Mouse (Mus musculus): ENCODE results near the gene Psmc5.

- TF ChIP-seq TCF12 (IDR thresholded peaks at IDR 0.05; ENCODE audit: insufficient read depth, poor library complexity, severe bottlenecking) (no peak), POLR2A (IDR thresholded peaks at IDR 0.05; ENCODE audit: insufficient read length, low read depth) (no peak), E2F4 (IDR thresholded peaks at IDR 0.05; ENCODE audit: insufficient read depth) (no peak), USF1 (IDR thresholded peaks at IDR 0.05; ENCODE audit: low read depth) (no peak), MYOD1 (IDR thresholded peaks at IDR 0.05; ENCODE audit: control insufficient read depth in 1 of 3, insufficient read length in 2 of 3, low read depth in 2 of 3) (no peak), CEBPB (IDR thresholded peaks at IDR 0.05; ENCODE audit: insufficient read depth, poor library complexity, severe bottlenecking) (no peak)
These were observed 50.8 kb downstream of the Psmc5 start for GRCm38 (mm10) chr11:106306758-106307157.
